Mouse (Mus musculus) kidney, postnatal 25 days (tissue): ENCODE measurements around the gene Mcemp1.

Experiments used
- DNase-seq, 2 experiments: peaks; one replicate each; pipeline ENCODE4 v3.0.0; 2021; ENCODE audit warnings: mixed read lengths in 2 of 2

Gene Mcemp1

DNA sequence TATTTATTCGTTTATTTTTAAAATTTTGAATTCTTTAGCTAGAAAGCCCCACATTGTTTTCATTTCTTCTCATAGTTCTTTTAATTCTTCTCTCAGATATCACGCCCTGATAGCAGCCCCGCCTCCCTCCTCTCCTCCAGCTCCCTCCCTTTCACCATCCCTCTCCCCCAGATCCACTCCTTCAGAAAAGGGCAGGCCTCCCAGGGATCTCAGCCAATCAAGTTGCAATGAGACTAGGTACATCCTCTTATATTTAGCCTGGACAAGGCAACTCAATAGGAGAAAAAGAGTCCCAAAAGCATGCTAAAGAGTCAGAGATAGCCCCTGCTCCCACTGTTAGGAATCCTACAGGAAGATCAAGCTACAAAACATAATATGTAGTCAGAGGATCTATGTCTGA is 9.1 kb downstream of the Mcemp1 start:
- no peak for DNase-seq

DNA sequence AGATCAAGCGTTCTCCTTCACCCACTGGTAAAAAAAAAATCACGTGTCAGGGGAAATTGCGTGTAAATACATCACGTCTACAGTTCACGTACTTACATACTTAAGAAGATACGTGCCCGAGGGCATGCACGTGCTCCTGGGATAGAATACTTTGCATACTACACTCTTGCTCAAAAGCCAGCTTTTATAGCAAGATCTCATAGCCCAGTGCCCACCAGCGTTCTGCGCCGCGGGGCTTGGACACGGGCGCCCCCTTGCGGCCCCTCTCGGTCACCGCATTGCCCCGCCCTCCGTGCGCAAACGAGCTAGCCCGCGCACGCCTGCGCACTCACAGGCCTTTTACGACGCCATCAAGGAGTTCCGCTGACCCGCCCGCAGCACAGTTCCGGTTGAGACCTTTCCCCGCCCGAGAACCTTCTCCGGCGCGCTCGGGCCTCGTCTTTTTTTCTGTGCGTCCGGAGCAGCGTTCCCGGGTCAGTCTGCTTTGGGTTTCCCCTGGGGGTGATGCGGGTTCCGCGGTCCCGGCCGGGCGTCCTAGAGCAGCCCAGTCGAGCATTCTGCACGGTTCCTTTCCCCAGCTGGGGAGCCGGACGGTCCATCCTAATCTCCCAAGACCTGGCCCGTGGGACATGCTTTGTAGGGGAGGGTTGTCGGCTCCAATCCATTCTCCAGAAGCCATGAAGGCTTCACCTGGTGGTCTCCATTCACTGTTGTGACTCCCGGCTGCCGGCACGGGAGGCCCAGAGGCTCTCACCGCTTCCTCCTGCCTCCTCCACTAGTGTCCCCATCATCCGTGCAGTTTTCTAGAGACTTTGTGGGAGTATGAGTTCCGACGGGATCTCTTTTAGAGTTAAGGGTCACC is 10.8 kb downstream of the Mcemp1 start, which contains the start of gene Trappc5:
Gene Trappc5 (plus strand): TSS at position 169 of the 862 bp plus-strand sequence.
- peak; percentile 94 to 96 for DNase-seq

DNA sequence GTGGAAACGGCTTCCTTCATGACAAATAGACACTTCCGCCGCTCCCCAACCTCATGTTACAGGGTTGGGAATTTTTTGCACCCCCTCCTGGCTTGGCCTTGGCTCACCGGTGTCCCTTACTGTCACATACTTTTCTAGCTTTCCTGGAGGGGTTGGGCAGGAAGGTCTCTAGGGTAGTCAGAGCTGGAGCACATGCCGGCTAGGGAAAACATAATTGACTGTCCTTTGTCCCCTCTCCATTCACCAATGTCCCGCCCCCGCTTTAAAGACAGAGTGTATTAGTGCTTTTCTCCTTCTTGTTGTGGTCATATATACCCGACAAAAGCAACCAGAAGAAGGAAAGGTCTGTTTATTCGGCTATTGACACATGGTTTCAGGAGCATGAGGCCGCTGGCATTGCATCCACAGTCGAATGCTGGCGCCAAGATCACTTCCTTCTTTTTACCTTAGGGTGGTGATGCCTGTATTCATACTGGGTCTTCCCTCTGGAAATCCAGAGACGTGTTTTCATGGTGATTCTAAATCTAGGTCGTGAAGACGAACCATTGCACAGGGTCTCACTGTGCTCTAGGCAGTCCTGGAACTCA is 11.5 kb downstream of the Mcemp1 start:
- DNase-seq: peak in 1 of 2 experiments; percentile 13

DNA sequence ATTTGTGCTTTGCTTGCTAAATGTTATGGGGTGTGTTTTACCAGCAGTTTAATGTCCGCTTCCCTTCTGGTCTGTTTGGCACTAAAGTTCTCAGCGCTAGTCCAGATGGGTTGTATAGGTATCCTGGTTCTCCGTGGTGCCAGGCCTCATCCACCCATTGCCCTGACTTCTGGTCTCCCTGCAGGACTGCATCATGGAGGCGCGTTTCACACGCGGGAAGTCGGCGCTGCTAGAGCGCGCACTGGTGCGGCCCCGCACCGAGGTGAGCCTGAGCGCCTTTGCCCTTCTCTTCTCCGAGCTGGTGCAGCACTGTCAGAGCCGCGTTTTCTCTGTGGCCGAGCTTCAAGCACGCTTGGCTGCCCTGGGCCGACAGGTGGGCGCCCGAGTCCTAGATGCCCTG is 13.3 kb downstream of the Mcemp1 start:
- no peak for DNase-seq

DNA sequence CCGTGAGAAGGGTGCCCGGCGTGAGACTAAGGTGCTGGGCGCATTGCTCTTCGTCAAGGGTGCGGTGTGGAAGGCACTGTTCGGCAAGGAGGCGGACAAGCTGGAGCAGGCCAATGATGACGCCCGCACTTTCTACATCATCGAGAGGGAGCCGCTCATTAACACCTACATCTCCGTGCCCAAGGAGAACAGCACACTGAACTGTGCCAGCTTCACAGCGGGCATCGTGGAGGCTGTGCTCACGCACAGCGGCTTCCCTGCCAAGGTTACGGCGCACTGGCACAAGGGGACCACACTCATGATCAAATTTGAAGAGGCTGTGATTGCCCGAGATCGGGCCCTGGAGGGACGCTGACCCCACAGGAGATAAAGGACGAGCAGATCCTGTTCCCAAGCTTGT is 13.7 kb downstream of the Mcemp1 start:
- no peak for DNase-seq

DNA sequence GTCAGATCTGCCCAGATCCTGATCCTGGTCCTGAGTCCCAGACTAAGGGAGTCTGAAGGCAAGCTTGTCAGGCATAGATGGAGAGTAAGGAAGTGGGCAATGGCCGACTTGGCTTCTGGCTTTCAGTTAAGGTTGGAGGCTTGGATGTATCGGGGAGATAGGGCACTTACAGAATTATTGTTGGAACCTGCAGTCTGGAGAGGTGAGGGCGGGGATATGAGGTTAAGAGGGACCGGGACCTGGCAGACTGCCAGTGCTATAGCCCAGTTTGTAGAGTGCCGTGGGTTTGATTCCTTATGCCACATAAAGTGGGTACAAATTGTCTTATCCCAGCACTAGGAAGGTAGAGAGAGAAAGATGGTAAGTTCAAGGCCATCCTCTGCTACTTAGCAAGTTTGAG is 14.1 kb downstream of the Mcemp1 start:
- peak in 1 of 2 experiments; percentile 21 for DNase-seq

DNA sequence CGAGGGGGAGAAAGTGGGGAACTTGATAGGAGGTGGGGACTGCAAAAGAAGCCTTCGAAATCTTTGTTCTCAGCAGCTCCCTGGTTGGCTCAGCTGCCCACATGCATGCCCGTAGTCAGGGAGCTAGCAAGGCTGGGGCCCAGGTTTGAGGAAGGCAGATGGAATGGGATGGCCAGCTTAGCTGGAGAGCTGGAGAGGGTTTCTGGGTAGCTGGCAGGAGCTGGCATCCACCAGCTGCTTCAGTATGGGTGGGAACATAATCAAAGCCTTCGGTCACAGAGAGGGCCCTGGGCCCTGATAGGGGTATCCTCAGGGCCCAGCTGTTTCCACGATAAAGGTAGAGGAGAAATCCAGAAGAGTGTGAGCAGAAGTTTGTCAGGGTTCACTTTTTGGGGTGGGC is 16.9 kb downstream of the Mcemp1 start:
- no peak for DNase-seq

DNA sequence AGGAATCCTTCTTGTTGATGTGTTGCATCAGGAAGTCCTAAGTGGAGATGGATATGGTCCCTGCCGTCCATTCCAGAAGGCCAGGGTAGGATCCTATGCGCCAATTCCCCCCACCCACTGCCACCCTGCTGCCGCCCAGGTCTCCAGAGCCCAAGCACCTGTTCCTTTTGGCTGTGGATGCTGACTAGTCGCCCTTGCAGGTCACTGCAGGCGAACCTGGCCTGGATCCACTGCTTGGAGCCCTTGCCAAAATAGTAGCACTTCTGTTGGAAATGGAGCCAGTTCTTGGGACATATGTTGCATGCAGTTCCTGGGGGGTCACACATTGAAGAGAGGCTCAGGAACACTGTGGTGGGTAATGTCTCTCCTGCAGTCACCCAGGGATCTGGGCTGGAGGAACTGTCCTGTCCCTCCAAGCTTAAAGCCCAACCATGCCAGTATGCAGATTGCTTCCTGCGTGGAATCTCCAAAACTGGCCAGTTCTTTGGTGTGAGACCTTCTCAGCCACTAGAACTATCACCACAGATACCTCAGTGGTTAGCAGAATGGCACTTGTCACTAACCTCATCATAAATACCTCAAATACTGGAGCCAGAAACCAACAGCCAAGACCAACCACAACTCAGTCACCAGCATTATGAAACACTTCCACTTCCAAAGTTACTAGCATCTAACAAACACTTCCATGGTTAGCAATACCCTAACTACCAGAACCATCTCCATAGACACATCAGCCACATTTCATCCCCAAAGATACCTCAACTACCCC is 18.0 kb downstream of the Mcemp1 start:
- DNase-seq: no peak

DNA sequence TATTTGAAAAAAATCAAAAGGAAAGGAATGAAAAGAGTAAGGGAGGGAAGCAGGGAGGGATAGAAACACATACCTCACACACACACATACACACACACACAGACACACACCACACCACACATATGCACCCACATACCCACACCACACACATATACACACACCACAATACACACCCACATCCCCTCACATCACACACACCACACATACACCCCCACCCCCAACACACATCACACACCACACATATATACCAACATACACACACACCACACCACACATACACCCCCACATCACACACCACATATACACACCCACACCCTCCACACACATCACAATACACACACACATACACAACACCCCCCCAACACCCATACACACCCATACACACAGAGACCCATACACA is 19.0 kb downstream of the Mcemp1 start:
- DNase-seq: no peak

DNA sequence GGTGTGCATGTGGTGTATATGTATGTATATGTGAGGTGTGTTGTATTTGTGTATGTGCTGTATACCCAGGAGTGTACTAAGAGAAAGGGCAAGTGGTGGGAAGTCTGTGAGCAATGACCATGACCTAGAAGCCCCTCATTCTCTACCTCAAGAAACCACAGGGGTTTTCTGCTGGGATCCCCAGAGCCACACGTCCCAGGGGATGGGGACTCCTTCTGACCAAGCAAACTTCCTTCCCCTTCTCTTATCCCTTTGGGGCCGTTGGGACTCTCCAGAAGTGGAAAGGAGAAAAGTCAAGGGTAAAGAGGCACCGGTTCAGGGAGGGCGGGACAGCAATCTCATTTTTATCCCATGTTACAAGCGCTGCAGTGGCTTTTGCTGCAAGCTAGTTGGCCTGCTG is 19.9 kb downstream of the Mcemp1 start:
- DNase-seq: no peak

DNA sequence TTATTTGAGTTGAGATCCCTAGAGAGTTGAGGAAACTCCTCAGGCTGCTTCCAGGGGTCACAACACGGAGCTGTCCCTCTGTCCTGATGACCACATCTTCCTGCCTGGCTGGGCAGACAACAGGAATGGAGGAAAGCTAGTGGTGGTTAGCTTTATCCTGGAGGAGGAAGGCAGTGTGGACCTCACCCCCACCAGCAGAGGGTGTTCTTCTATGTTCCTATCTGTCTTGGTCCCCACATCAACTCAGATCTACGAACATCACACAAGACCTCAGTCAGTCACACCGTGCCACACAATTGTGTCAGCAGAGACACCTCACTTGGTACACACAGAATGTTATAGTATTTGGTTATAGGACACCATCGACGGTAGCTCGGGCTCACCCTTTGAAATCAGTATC is 22.0 kb downstream of the Mcemp1 start:
- no peak for DNase-seq

DNA sequence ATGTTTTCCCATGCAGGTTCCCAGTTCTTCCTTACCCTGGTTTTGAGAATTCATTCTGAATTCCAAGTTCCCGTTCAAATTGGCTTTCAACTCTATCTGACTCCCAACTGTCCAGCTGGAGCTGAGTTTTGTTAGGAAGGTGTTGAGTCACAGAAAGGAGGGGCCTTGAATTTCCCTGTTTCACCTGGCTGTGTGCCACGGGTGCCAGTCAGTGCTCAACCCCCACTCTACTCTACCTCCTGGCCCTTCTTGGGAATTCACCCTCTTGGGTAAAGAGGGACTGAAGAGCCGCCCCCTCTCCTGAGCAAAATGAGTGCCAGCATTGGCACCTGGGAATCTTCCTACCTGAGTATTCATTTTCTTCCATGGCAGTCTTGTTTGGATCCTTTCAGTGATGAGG is 25.2 kb downstream of the Mcemp1 start:
- DNase-seq: no peak

DNA sequence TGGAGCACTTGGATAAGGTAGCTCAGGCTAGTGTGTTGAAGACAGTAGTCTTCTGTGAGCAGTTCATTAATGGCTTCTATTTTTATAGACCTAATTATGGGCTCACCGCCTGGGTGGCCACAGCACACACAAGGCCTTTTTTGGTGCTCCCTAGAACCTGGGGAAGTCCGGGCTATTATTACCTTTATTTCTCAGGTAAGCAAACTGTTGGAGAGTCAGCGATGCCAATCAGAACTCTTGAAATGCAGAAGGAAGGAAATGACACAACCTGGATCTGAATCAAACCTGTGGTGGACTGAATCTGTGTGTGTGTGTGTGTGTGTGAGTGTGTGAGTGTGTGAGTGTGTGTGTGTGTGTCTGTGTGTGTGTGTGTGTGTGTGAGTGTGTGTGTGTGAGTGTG is 28.6 kb downstream of the Mcemp1 start, which contains the start of gene Fcer2a:
Gene Fcer2a (minus strand): TSS at position 55 of the 400 bp plus-strand sequence.
- DNase-seq: no peak

DNA sequence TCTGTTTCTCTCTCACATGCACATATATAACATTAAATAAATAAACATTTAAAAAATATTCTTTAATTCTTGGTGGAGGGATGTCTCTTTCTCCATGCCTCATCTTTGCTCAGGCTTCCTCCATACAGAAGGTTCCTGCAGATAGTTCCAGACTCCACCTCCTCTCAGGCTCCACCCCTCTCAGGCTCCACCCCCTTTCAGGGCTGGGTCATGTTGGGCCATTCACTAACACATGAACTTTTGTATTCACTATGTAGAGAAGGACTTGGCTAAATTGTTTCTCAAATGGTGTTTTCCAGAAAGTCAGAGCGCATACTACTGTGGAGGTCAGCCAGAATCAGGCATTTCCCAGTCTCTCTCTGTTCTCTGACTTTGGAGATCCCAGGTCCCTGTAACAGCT is 35.9 kb downstream of the Mcemp1 start:
- DNase-seq: no peak

DNA sequence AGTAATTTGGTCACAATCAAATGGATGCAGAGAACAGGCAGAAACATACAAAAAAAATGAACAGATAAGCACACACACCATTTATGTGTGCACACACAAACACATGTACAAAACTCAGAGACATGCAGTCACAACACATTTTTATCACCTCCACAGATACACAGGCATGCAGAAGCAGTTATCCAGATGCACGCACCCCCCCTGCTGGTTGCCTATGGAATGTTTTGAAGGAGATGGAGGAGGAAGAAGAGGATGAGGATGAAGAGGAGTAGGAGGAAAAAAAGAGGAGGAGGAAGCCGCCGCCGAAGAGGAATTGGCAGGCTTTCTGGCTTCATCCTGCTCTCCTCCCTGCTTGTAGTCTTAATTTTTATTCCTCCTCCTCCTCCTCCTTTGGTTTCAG is 40.2 kb downstream of the Mcemp1 start:
- DNase-seq: peak in 1 of 2 experiments; percentile 31

DNA sequence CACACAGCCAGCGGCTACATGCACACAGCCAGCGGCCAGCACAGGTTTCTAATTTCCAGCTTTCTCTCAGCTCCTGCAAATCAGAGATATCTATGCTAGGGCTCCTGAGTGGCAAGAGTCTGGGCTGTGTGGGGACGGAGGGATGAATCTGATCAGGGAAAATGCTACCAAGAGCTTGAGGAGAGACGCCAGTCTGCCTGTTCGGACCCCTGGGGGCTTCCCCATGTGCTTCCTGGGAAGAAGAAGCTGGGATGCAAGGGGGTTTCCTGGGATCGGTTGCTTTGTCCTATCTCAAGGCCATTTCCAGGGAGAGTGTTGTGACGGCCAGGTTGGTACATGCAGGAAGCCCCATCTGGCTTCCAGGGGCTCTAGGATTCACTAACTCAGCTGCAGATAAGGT is 42.1 kb downstream of the Mcemp1 start:
- no peak for DNase-seq

DNA sequence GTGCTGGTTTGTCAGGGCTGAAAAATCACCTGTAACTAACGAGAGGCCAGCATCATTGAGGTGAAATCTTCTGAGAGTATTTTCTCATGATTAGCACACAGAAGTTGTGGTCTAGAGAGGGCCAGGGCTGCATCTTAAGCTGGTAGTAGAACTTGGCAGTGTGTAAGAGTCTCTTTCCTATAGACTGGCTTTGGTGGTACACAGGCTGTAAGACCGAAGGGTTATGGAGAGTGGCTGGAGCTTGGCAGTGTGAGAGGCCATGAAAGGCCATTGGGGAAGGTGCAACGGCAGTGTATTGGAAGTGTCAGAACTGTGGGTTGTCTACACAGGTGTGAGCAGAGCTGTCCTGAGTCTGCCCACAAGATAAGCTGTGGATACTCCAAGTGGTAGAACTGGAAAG is 44.8 kb downstream of the Mcemp1 start:
- no peak for DNase-seq

DNA sequence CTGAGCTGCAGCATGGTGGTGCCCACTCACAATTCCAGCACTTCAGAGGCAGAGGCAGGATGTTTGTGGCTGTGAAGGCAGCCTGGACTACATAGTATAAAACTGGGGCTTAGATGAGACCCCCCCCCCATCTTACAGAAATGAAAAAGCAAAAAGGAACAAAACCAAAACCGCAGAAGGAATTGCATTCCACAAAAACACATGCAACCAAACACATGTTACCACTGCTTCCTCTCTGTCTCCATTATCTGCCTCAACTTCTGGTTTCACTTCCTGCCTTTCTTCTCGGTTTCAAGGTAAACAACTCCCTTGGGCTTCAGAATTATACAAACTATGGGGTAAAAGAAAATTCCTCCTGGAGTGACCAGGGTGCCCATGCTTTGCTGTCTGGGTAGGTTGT is 46.1 kb downstream of the Mcemp1 start:
- no peak for DNase-seq

DNA sequence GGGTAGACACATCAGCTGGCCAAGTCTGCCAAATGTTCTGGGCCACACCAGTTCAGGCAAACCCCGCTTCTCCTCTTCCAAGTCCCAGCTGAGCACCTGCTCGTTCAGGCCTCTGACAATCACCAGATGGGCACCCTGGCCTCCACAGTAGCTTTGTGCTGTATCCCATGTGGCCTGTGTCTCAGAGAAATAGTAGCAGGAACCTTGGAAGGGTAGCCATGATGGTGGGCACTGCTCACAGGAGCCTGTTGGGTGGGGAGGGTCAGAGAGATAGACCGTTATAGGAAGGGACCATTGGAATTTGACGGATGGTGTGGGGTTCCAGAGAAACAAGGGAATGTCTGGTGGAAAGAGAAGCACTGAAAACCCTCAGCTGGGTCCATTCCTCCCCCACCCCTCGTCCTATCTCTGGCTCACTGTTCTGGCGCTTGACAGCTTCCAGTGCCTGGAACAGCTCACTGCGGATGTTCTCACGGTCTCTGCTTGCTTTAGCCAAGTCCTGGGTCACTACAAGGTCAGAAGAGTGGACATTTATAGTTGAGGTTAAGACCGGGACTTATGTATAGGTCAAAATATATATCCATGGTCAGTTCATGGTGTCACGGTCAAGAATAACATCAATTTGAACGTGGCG is 51.9 kb downstream of the Mcemp1 start:
- DNase-seq: no peak

DNA sequence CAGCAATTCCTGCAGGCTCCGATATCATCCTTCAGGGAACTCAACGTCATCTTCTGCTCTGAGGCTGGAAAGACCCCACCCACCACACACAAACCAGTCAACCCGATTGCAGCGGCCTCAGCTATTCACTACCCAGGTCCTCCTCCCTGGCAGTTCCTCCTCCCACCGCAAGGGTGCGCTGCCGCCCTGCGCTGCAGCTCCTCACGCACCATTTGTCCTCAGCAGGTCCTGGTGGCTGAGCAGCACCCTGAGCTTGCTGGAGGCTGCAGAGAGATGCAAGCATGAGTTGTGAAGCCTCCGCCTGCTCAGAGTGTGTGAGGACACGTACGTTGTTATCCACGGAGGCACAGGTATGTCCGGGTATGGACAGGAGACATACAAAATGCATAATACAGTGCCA is 53.0 kb downstream of the Mcemp1 start:
- peak; percentile 72 to 73 for DNase-seq
